Mouse (Mus musculus) kidney, adult 8-10 months (tissue): ENCODE data around the gene Dok4.
A peak's percentile ranks its signal among the peaks of the same experiment; 100 is the strongest.
"Not testable (repeated sequence)": the region's sequence is repeated elsewhere in the genome, so short reads cannot be mapped to it uniquely, and the experiment has no call there.

ENCODE experiments used
- DNase-seq, 2 experiments: peaks; one replicate each; pipeline ENCODE4 v3.0.0; 2022

Gene Dok4

DNA sequence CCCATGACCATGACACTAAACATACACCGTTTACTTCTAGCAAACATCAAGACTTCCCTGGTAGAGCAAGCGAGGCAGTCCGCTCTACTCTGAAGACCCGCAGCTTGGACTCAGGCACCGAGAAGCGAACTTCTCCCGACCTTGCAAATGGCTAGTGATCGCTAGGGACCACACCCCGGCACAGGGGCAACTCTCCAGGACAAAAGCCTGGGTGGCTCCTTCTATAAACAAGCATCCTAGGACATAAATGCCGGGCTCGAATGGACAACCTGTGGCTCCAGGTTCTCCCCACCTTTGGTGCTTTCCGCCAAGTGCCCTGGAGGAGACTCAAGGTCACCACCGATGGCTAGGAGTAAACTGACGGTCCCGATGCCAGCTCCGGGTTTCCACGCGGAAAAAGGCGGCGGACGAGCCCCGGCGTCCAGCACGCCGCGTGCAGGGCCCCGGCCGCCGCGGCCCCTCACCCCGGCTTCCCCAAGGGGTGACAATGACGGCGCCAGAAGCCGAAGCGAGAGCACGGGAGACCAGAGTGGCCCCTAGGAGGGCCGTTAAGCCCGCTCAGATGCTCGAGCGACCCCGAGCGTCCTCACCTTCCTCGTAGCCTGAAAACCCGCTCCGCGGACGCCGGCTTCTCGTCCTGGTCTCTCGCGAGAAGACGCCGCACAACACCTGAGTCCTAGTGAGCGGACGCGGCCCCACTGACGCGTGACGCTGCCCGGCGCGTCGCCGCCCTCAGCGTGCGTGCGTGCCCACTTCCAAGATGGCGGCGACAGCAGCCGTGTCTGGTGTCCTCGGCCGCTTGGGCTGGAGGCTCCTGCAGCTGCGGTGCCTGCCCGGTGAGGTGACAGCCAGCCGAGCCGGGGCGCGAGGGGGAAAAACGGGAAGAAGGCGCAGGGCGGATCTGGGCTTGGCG, 38.2 kb downstream of the Dok4 start, which contains the start of the genes Coq9 and Ciapin1:
TSS of gene Coq9 (plus strand) at position 660 of the 913 bp plus-strand sequence.
TSS of gene Ciapin1 (minus strand) at position 697 of the 913 bp plus-strand sequence.
- peak; percentile 94 to 96 for DNase-seq

DNA sequence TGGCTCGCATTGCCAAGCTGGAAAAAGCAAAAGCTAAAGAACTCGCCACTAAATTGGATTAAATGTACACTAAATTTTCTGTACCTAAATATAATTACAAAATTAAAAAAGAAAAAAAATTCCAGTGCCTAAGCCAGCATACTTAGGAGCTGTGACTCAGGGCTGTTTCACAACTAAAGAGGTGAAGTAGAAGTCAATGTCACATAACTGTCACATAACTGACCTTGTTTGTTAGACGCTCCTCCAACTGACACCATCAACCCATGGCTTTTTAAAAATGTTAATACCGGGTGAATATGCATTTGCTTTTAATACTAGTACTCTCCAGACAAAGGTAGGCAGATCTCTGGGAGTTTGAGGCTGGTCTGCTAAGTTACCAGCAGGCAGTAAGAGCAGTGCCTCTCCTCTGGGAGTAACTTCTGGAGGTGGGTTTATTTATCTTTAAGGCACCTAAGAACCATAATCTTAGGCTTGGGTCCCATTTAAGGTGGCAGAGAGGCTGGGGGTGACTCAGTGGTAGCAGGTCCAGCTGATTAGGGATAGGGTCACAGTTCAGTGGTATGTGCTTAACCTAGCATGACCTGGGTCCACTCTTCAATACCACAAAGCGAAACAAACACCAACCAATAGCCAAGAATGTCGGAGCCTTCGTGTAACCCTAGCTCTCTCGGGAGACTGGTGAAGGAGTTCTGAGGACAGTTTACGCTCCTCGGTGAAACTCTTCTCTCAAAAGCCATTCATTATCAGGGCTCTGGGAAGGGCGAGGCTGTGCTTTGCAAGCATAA, 39.5 kb downstream of the Dok4 start:
- DNase-seq = no peak

DNA sequence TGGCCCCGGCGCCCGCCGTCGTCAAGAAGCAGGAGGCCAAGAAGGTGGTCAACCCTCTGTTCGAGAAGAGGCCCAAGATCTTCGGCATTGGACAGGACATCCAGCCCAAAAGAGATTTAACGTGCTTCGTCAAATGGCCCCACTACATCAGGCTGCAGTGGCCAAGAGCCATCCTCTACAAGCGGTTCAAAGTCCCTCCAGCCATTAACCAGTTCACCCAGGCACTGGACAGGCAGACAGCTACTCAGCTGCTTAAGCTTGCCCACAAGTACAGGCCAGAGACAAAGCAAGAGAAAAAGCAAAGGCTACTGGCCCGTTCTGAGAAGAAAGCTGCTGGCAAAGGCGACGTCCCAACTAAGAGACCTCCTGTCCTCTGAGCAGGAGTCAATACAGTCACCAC, 40.4 kb downstream of the Dok4 start:
- DNase-seq = not testable (repeated sequence)

DNA sequence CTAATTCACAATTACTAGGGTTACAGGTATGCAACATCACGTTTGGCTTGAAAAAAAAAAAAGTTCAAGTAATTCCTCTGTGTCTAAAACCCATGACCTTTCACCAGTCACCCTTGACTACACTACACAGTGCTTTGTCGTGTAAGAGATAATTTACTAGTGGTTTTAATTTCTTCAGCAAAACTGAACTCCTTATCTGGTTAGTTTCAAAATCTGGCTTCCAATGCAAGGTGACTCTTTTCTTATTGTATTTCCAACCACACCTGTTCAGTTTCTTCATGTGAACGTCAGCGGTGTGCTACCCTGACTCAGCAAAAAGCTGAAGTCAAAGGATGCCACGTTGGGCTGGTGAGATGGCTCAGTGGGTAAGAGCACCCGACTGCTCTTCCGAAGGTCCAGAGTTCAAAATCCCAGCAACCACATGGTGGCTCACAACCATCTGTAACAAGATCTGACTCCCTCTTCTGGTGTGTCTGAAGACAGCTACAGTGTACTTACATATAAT, 42.2 kb downstream of the Dok4 start:
- DNase-seq = not testable (repeated sequence)

DNA sequence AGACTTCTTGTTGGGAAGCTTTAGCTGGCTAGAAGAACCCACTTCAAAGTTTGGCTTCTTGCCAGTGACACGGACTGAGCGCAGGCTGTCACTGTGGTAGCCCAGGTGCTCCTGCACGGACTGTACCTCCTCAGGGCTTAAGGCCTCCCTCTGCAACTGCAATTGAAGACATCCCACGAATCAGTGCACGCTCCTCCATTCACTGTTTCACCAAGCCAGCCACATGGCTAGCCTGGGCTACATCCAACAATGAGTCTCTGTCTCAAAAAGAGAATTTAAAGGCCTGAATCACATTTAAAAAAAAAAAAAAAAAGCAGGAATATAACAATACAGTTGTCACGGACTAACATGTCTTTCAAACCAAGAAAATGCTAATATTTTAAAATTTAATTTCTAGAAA, 47.8 kb downstream of the Dok4 start:
- no peak for DNase-seq

DNA sequence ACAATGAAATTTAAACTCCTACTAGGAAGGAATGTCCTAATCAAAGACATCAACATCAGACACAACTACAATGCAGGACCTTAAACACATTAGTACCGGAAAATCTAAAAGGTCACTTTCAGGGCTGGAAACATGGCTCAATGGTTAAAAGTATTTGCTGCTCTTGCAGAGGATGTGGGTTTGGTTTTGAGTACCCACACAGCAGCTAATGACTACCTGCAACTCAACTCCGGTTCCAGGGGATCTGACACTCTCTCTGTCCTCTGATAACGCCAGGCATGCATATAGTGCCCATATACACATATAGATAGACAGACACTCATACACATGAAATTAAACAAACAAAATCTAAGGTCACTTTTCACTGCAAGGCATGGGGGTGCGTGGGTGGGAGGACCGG, 49.9 kb downstream of the Dok4 start:
- no peak for DNase-seq

DNA sequence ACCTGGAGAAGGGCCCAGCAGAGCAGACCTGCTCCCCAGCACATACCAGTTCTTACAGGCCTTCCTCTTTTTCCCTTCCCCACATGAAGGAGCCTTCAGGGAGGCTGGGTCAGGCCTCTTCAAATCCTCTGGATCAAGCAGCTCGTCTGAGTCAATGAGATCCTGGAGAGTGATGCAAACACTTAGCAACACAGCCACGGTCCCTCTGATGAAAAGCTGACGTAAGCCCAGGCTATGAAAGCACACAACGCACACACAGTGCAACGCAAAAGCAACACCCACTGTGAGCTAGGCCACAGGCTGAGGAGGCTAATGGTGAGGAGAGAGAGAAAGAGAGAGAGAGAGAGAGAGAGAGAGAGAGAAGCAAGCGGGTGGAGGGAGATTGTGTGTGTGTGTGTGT, 51.0 kb downstream of the Dok4 start:
- DNase-seq = no peak

DNA sequence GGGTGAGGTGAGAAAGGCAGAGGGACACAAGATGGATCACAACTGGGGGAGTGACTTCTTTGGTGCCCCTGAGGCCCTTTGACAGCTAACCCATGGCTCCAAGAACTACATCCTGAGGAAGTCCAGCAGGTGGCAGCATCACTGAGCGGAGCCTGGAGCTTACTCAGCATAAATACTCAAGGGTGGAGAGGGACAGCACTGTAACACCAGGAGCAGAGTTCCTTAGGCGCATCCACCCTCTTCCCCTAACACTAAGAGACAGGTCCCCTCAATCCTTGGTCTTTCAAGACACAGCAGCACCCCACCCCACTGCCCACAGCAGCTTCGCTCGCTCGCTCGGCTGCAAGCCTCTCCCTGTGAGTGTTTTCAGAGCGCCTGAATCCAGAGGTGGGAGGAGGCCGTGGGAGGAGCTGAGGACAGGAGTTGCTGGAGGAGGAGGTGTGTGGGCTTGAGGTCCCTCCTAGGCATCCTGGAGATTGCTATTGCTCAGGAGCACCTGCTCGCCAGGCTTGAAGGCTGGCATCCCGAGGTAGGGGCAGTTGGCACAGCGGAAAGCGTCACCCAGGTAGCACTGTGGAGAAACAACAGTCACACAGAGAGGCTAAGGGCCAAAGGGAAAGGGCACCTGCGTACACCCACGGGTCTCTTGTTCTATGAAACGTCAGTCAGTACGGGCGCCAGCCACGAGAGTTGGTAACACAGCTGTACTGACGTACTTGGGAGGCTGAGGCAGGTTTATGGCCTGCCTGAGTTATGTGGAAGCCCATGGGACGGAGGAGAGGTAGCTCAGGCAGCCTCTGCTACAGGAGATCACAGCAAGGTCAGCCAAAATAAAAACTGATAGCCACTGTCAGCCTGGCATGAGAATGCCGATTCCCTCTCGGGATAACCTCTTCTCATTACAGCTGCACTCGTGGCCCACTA, 53.2 kb downstream of the Dok4 start:
- peak; percentile 56 to 72 for DNase-seq

DNA sequence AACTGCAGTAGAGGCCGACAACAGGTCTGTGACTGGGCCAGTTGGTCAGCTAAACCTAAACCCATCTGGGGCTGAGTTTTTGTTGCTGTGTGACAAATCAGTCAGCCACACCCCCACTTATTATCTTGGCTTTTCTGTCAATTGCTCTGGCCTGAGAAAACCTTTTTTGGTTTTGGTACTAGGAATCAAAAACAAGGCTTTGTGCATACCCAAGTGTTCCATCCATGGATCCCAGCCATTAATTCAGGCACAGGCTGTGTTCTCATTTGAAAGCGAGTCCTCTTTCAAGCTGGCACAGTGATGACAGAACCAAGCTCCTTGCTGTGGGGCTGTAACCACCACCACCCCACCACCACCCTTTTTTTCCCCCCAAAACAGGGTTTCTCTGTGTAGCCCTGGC, 54.7 kb downstream of the Dok4 start:
- no peak for DNase-seq

DNA sequence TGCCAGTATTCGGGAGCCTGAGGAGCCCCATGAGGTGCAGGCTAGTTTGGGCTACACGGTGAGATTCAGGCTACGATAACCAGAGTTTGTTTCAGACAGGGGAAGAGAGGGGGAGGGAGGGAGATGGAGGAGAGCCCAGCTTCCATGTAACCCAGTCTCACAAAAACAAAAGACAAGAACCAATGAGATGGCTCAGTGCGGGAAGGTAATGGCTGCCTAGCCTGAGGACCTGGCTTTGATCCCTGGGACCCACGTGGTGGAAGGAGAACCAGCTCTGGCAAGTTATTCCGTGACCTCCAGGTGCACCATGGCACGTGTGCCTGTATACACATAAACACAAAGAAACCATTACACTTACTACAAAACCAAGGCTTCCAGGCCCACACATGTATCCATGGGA, 55.6 kb downstream of the Dok4 start:
- DNase-seq = peak; percentile 64 to 75

DNA sequence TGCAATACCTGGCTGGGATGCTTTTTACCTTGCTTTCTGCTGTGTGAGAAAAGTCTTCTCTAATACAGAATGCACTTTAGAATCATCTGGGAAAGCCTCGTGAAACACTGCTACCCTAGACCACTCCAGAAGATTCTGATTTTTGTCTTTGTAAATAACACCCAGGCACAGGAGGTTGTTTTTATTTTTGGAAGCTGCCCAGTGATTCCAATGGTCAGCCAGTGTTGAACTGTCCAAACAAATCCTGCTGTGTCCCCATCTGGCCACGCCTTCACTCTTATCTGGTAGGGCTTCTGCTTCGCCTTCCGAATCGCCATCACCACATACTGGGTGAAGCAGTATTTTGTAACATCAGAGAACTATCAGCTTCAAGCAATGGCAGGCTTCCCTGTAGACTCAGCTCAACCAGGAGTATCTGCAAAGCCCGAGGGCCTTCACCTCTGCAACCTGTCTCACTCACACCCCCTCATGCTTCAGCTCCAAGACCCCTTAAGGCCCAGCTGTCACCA, 56.4 kb downstream of the Dok4 start:
- DNase-seq = no peak

DNA sequence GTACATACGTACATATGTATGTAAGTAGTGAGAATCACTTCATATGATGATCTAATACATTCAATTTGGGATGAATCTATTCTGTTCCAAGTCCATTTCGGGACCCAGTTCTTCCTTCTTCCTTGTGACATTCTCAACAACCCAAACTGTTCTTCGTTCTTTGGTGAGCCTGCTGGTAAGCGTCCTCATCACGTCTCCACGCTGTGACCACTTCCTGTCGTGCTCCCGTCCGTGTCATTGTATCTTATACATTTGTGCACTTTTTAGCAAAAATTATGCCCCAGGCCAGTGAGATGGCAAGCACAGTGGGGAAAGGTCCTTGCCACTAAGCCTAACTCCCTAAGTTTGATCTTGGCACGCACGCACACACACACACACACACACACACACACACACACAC, 58.2 kb downstream of the Dok4 start:
- DNase-seq = no peak

DNA sequence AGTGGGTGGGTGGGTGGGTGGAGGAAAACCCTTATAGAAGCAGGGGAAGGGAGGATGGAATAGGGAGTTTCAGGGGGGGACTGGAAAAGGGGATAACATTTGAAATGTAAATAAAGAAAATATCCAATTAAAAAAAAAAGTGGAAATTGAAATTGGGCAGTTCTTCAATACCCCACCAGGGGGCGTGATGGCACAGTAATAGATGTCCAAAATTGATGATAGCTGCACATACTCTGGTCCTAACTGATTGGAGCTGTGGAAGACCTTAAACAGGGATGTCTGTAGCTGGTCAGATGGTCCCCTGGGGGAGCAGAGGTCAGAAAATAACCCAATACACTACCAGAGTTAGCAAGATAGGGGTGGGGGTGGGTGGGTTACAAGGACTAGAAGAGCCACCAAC, 61.6 kb downstream of the Dok4 start:
- DNase-seq = no peak
